Mouse (Mus musculus) gastrocnemius, adult 2 months (tissue): ENCODE data around the gene Kalrn. TPM values are rescaled to one million over a fixed set of nuclear protein-coding genes. Genes with fewer than 3 reads are reported as not detected.

Experiments
- DNase-seq: peaks from one replicate; pipeline ENCODE4 v3.0.0; 2022
- H3K27ac ChIP-seq: fragments of 200-600 bp; 2 replicates; pipeline ENCODE4 v1.8.1; 2022; ENCODE audit warnings: mild to moderate bottlenecking
- H3K4me3 ChIP-seq: fragments of 200-600 bp; 2 replicates; pipeline ENCODE4 v1.8.1; 2022; ENCODE audit warnings: mild to moderate bottlenecking, moderate library complexity
- CTCF ChIP-seq: fragments of 200-600 bp; IDR thresholded peaks from 2 replicates; pipeline ENCODE4 v1.8.1; 2022; ENCODE audit warnings: antibody characterized with exemption, mild to moderate bottlenecking, moderate library complexity
- intact Hi-C: fragments of 180-260 bp; cut with DNase I; formaldehyde crosslinking; loops from one replicate; pipeline ENCODE4 v1.15.1; 2025
- total RNA-seq, 2 experiments: library from RNA; stranded (reverse); gene quantifications; 2 replicates each; pipeline ENCODE4 v1.2.3; 2021

The Kalrn gene
- total RNA-seq, 2 experiments from 2014 or later: 21.8 to 28.3 TPM

- intact Hi-C loops: loop anchor here (5.0 kb wide), 1 partner anchor 37 kb away; no protein-coding TSS in a partner anchor
- Histone ChIP-seq H3K27ac (peak overlapping the region; percentile 32; the same call in 1 of the 2 replicates), H3K4me3 (no peak overlapping the region)
- TF ChIP-seq CTCF: no peak
- no peak for DNase-seq
These were observed 628.6 kb downstream of the Kalrn start for GRCm38 (mm10) chr16:33944772-33945171.

- Histone ChIP-seq H3K4me3 (no peak overlapping the region), H3K27ac (0 out of 2 replicates have a peak overlapping the region, but pooled peaks have one; percentile 20)
- no peak for TF ChIP-seq CTCF
- intact Hi-C loops: no loop called here
- no peak for DNase-seq
These were observed 629.2 kb downstream of the Kalrn start for GRCm38 (mm10) chr16:33944126-33944525.

- Histone ChIP-seq H3K4me3 (no peak overlapping the region), H3K27ac (peak overlapping the region; percentile 17; the same call in 1 of the 2 replicates)
- intact Hi-C loops: no loop called here
- TF ChIP-seq CTCF: no peak
- DNase-seq: no peak
These were observed 629.9 kb downstream of the Kalrn start for GRCm38 (mm10) chr16:33943388-33943787.

- intact Hi-C loops: no loop called here
- Histone ChIP-seq H3K27ac (peak overlapping the region; percentile 82), H3K4me3 (no peak overlapping the region)
- peak; percentile 72 for DNase-seq
- no peak for TF ChIP-seq CTCF
These were observed 631.0 kb downstream of the Kalrn start for GRCm38 (mm10) chr16:33942341-33942740.

GRCm38 (mm10) chr16:33941271-33941781 is 632.0 kb downstream of the Kalrn start:
- Histone ChIP-seq H3K27ac (peak overlapping the region; percentile 82), H3K4me3 (peak overlapping the region; percentile 41)
- peak; percentile 86 for DNase-seq
- intact Hi-C loops: no loop called here
- TF ChIP-seq CTCF: no peak

GRCm38 (mm10) chr16:33940095-33940494 is 633.2 kb downstream of the Kalrn start:
- intact Hi-C loops: no loop called here
- no peak for TF ChIP-seq CTCF

GRCm38 (mm10) chr16:33939636-33940035 is 633.7 kb downstream of the Kalrn start:
- intact Hi-C loops: loop anchor here (5.0 kb wide), 1 partner anchor 47 kb away; no protein-coding TSS in a partner anchor
- no peak for TF ChIP-seq CTCF
- Histone ChIP-seq H3K4me3 (no peak overlapping the region; the same call in 1 of the 2 replicates), H3K27ac (peak overlapping the region; percentile 82)
- peak; percentile 26 for DNase-seq

More at GRCm38 (mm10) chr16:33940095-33940494, 633.2 kb downstream of the Kalrn start:
- no peak overlapping the region; the same call in 1 of the 2 replicates for H3K4me3 ChIP-seq
- DNase-seq: no peak
- H3K27ac ChIP-seq: peak overlapping the region; percentile 82

GRCm38 (mm10) chr16:33939133-33939531 is 634.2 kb downstream of the Kalrn start:
- no peak for TF ChIP-seq CTCF
- intact Hi-C loops: loop anchor here (5.0 kb wide), 1 partner anchor 47 kb away; no protein-coding TSS in a partner anchor
- DNase-seq: peak; percentile 15

GRCm38 (mm10) chr16:33938311-33939132 is 634.8 kb downstream of the Kalrn start:
- no peak for TF ChIP-seq CTCF
- no peak overlapping the region for H3K4me3 ChIP-seq
- H3K27ac ChIP-seq: peak overlapping the region; percentile 82
- intact Hi-C loops: loop anchor here (5.0 kb wide), 1 partner anchor 46 kb away; no protein-coding TSS in a partner anchor
- no peak for DNase-seq

More at GRCm38 (mm10) chr16:33939133-33939531, 634.2 kb downstream of the Kalrn start:
- no peak overlapping the region for H3K4me3 ChIP-seq
- H3K27ac ChIP-seq: peak overlapping the region; percentile 82

- intact Hi-C loops: loop anchor here (5.0 kb wide), 1 partner anchor 45 kb away; no protein-coding TSS in a partner anchor
- peak; percentile 90 for DNase-seq
- peak overlapping the region; percentile 82 for H3K27ac ChIP-seq
- H3K4me3 ChIP-seq: no peak overlapping the region
- TF ChIP-seq CTCF: no peak
These were observed 635.8 kb downstream of the Kalrn start for GRCm38 (mm10) chr16:33937567-33937966.

- TF ChIP-seq CTCF: no peak
- H3K27ac ChIP-seq: peak overlapping the region; percentile 82
- DNase-seq: no peak
- H3K4me3 ChIP-seq: no peak overlapping the region
- intact Hi-C loops: loop anchor here (5.0 kb wide), 1 partner anchor 45 kb away; no protein-coding TSS in a partner anchor
These were observed 636.4 kb downstream of the Kalrn start for GRCm38 (mm10) chr16:33936885-33937284.

GRCm38 (mm10) chr16:33935407-33935785 is 637.9 kb downstream of the Kalrn start:
- H3K27ac ChIP-seq: no peak overlapping the region
- intact Hi-C loops: loop anchor here (5.0 kb wide), 1 partner anchor 43 kb away; no protein-coding TSS in a partner anchor
- TF ChIP-seq CTCF: no peak
- no peak for DNase-seq
- no peak overlapping the region for H3K4me3 ChIP-seq
